Mouse (Mus musculus): ENCODE results near the gene Ptpn21. TPM values are rescaled to one million over a fixed set of nuclear protein-coding genes. Genes with fewer than 3 reads are reported as not detected.

Gene Ptpn21
- total and polyA plus RNA-seq, 3 experiments, result 1.2 to 3.8 TPM; not detected in 1

GRCm38 (mm10) chr12:98724224-98724623 is 13.0 kb downstream of the Ptpn21 start:
- Histone ChIP-seq H3K9me3 (replicated peaks; ENCODE audit: insufficient read depth, low read length) (no peaks in the 10 kb centered on the region), H3K79me2 (ENCODE audit: control insufficient read depth, insufficient read depth, low read length, poor library complexity) (no peaks in the 10 kb centered on the region), H3K27ac (ENCODE audit: control insufficient read depth, low read depth, low read length) (no peak overlapping the region), H3K36me3 (ENCODE audit: control insufficient read depth in 1 of 2, insufficient read depth in 2 of 2, low read length in 2 of 2) (no peaks in the 10 kb centered on the region), H3K27me3 (ENCODE audit: control insufficient read depth in 1 of 2, insufficient read depth in 2 of 2, low read length in 2 of 2) (no peaks in the 10 kb centered on the region), H3K9ac (ENCODE audit: control insufficient read depth, low read depth, low read length, poor library complexity, severe bottlenecking) (no peak overlapping the region), H3K4me1 (ENCODE audit: control insufficient read depth in 1 of 2, insufficient read depth in 2 of 2, low read length in 2 of 2) (no peaks in the 10 kb centered on the region), H3K4me3 (ENCODE audit: control insufficient read depth in 1 of 2, insufficient read depth in 1 of 2, low read depth in 2 of 2, low read length in 2 of 2) (no peak overlapping the region)
- TF ChIP-seq MAX (IDR thresholded peaks at IDR 0.05; ENCODE audit: low read length) (no peak), SMC3 (IDR thresholded peaks at IDR 0.05; ENCODE audit: low read depth, low read length) (no peak), ZNF384 (IDR thresholded peaks at IDR 0.05; ENCODE audit: low read depth, low read length) (no peak), ZC3H11A (IDR thresholded peaks at IDR 0.05; ENCODE audit: low read depth, low read length) (no peak), RAD21 (IDR thresholded peaks at IDR 0.05; ENCODE audit: low read depth, low read length) (no peak), USF2 (IDR thresholded peaks at IDR 0.05; ENCODE audit: borderline replicate concordance in 1 of 2, insufficient read depth in 1 of 2, low read depth in 1 of 2, low read length in 2 of 2) (no peak), ZKSCAN1 (IDR thresholded peaks at IDR 0.05; ENCODE audit: low read depth, low read length) (no peak), BHLHE40 (IDR thresholded peaks at IDR 0.05; ENCODE audit: borderline replicate concordance, low read depth, low read length) (no peak)
- DNase-seq (ENCODE audit: low read depth, low spot score), result no peak

- Histone ChIP-seq H3K79me2 (ENCODE audit: control insufficient read depth, insufficient read depth, low read length, poor library complexity) (no peaks in the 10 kb centered on the region), H3K9ac (ENCODE audit: control insufficient read depth, low read depth, low read length, poor library complexity, severe bottlenecking) (no peak overlapping the region), H3K27me3 (ENCODE audit: control insufficient read depth in 1 of 2, insufficient read depth in 2 of 2, low read length in 2 of 2) (no peaks in the 10 kb centered on the region), H3K4me3 (ENCODE audit: control insufficient read depth in 1 of 2, insufficient read depth in 1 of 2, low read depth in 2 of 2, low read length in 2 of 2) (no peak overlapping the region), H3K36me3 (ENCODE audit: control insufficient read depth in 1 of 2, insufficient read depth in 2 of 2, low read length in 2 of 2) (no peaks in the 10 kb centered on the region), H3K4me1 (ENCODE audit: control insufficient read depth in 1 of 2, insufficient read depth in 2 of 2, low read length in 2 of 2) (no peaks in the 10 kb centered on the region), H3K9me3 (replicated peaks; ENCODE audit: insufficient read depth, low read length) (no peaks in the 10 kb centered on the region), H3K27ac (ENCODE audit: control insufficient read depth, low read depth, low read length) (no peak overlapping the region)
- TF ChIP-seq SIN3A (IDR thresholded peaks at IDR 0.05; ENCODE audit: low read length) (no peak), ETS1 (IDR thresholded peaks at IDR 0.05; ENCODE audit: low read depth, low read length) (no peak), KAT2A (conservative IDR thresholded peaks at IDR 0.05; ENCODE audit: low read depth, low read length) (no peak), NELFE (IDR thresholded peaks at IDR 0.05; ENCODE audit: low read depth, low read length) (no peak), ZMIZ1 (IDR thresholded peaks at IDR 0.05; ENCODE audit: low read depth, low read length) (no peak), MAFK (IDR thresholded peaks at IDR 0.05; ENCODE audit: borderline replicate concordance, low read depth, low read length) (no peak), BHLHE40 (IDR thresholded peaks at IDR 0.05; ENCODE audit: borderline replicate concordance, low read depth, low read length) (no peak), ZKSCAN1 (IDR thresholded peaks at IDR 0.05; ENCODE audit: low read depth, low read length) (no peak), UBTF (IDR thresholded peaks at IDR 0.05; ENCODE audit: borderline replicate concordance, insufficient read depth, low read depth, low read length) (no peak), TBP (IDR thresholded peaks at IDR 0.05; ENCODE audit: low read depth, low read length) (no peak), CHD2 (IDR thresholded peaks at IDR 0.05; ENCODE audit: low read length) (no peak), MXI1 (IDR thresholded peaks at IDR 0.05; ENCODE audit: low read depth, low read length) (no peak), CTCF (IDR thresholded peaks at IDR 0.05 in 2 of 3, conservative IDR thresholded peaks at IDR 0.05 in 1 of 3; ENCODE audit: control insufficient read depth in 1 of 3, insufficient read depth in 1 of 3, low read depth in 2 of 3, low read length in 3 of 3, poor library complexity in 1 of 3, severe bottlenecking in 1 of 3) (no peak), USF2 (IDR thresholded peaks at IDR 0.05; ENCODE audit: borderline replicate concordance in 1 of 2, insufficient read depth in 1 of 2, low read depth in 1 of 2, low read length in 2 of 2) (no peak), JUND (IDR thresholded peaks at IDR 0.05; ENCODE audit: low read depth, low read length) (no peak), RCOR1 (IDR thresholded peaks at IDR 0.05; ENCODE audit: low read depth, low read length) (no peak), EP300 (IDR thresholded peaks at IDR 0.05; ENCODE audit: low read depth in 1 of 2, low read length in 2 of 2) (no peak), GABPA (IDR thresholded peaks at IDR 0.05; ENCODE audit: low read depth, low read length) (no peak)
- DNase-seq (ENCODE audit: low read depth, low spot score), result no peak
Observed at GRCm38 (mm10) chr12:98721030-98721429, 16.2 kb downstream of the Ptpn21 start.
